Mouse (Mus musculus) heart, adult 11 months (tissue): Measurements from ENCODE around the gene Srp54b.
"Not testable (repeated sequence)": the region's sequence is repeated elsewhere in the genome, so short reads cannot be mapped to it uniquely, and the experiment has no call there.

Source experiments
- DNase-seq: peaks from one replicate; pipeline ENCODE4 v3.0.0; 2022

The Srp54b gene

GRCm38 (mm10) chr12:55154559-55155448 lies at the start of gene Srp54b:
Gene Srp54b, plus strand, starts transcription at chr12:55155104.
- not testable (repeated sequence) for DNase-seq

GRCm38 (mm10) chr12:55112616-55113015 lies 42.3 kb upstream of the Srp54b start:
- DNase-seq, result not testable (repeated sequence)

GRCm38 (mm10) chr12:55124242-55124641 lies 30.7 kb upstream of the Srp54b start, which contains the start of gene Fam177a:
Gene Fam177a, plus strand, starts transcription at chr12:55124469.
- not testable (repeated sequence) for DNase-seq

- not testable (repeated sequence) for DNase-seq
These were observed 30.2 kb upstream of the Srp54b start for GRCm38 (mm10) chr12:55124731-55125130.

GRCm38 (mm10) chr12:55135540-55135939 lies 19.4 kb upstream of the Srp54b start:
- not testable (repeated sequence) for DNase-seq

- not testable (repeated sequence) for DNase-seq
These were observed 17.0 kb upstream of the Srp54b start for GRCm38 (mm10) chr12:55137859-55138258.

GRCm38 (mm10) chr12:55155449-55155783 lies 512 bp downstream of the Srp54b start:
- DNase-seq, result not testable (repeated sequence)

- not testable (repeated sequence) for DNase-seq
These were observed 12.2 kb downstream of the Srp54b start for GRCm38 (mm10) chr12:55167034-55167557.

- DNase-seq, result not testable (repeated sequence)
These were observed 32.8 kb downstream of the Srp54b start for GRCm38 (mm10) chr12:55187686-55188085.

- not testable (repeated sequence) for DNase-seq
These were observed 34.2 kb downstream of the Srp54b start for GRCm38 (mm10) chr12:55189127-55189526.

- not testable (repeated sequence) for DNase-seq
These were observed 44.4 kb downstream of the Srp54b start, which contains the start of gene 1700047I17Rik2 for GRCm38 (mm10) chr12:55199306-55199705. Gene 1700047I17Rik2, plus strand, starts transcription at chr12:55199592.

GRCm38 (mm10) chr12:55199799-55200198 lies 44.9 kb downstream of the Srp54b start:
- not testable (repeated sequence) for DNase-seq

GRCm38 (mm10) chr12:55212944-55213343 lies 58.0 kb downstream of the Srp54b start:
- DNase-seq, result not testable (repeated sequence)

GRCm38 (mm10) chr12:55229626-55230519 lies 75.0 kb downstream of the Srp54b start, which contains the start of gene Srp54c:
Gene Srp54c, plus strand, starts transcription at chr12:55230168.
- DNase-seq, result not testable (repeated sequence)

- DNase-seq, result not testable (repeated sequence)
These were observed 75.6 kb downstream of the Srp54b start for GRCm38 (mm10) chr12:55230520-55230861.
